Mouse (Mus musculus) olfactory bulb, adult 2 months (tissue): ENCODE results near the gene Rec8.

Experiments
- CTCF ChIP-seq: fragments of 200-500 bp; IDR thresholded peaks from 2 replicates; pipeline ENCODE4 v1.5.1; 2012; ENCODE audit warnings: low read depth, mild to moderate bottlenecking, low read length, moderate library complexity; ENCODE audit not compliant: insufficient read depth
- POLR2A ChIP-seq: fragments of 200-500 bp; IDR thresholded peaks from 2 replicates; pipeline ENCODE4 v1.6.1; 2012; ENCODE audit warnings: mild to moderate bottlenecking, low read depth, low read length, moderate library complexity; ENCODE audit not compliant: insufficient read depth

DNA sequence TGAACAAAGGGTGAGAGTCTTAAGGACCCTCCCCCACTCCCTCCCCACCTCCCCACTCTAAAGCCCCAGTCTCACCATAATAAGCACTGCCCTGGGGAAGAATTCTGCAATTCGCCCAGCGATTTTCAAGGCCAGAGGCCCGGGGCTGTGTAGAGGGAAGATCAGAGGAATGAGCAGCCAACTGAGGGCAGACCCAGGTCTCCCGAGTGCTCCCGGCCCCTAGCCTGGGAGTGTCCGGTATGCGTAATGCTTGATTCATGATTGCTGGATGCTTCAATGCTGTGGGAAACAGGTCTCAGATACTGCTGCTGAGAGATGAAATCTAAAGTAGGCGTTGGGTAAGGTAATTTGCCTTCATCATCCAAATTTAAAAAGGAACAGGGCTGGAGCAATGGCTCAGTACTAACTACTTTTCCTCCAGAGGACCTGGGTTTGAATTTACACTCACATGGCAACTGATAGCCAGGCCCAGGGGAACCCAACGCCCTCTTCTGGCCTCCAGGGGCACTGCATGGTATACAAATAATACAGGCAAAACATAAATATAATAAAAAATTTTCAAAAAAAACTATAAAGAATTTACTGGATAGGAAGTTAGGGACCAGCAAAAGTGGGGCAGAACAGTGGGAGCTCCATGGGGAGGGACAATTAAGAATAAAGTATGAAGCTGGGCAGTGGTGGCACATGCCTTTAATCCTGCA lies 35.7 kb upstream of the Rec8 start:
- TF ChIP-seq CTCF (no peak), POLR2A (no peak)
